Mouse (Mus musculus) erythroblast, embryonic 14.5 days (primary cell): ENCODE results near the gene Zc2hc1b.

Experiments used
- GATA1 ChIP-seq: IDR thresholded peaks from 2 replicates; pipeline ENCODE4 v1.6.1; 2012; ENCODE audit warnings: low read length, inconsistent platforms, mixed read lengths
- TAL1 ChIP-seq: IDR thresholded peaks from 3 replicates; pipeline ENCODE4 v1.6.1; 2012; ENCODE audit warnings: low read length, inconsistent platforms, mixed read lengths

DNA sequence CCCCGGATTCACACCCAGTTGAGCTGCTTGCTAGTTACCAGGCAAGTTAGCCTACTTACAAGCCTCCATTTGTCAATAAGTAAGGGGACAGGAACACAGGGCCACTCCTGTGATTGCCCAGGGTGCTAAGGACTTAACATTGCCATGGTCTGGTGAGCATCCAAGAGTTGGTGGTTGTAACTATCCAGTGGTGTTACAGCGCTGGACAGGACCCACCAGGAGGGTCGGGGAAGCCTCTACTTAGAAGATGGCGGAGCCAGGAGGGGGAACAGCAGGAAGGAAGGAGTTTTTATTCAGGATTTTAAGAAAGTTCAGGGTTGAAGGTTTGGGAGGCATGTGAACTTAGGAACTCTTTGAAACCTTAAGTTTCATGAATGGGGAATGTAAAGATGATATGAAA, 64.2 kb downstream of the Zc2hc1b start:
- TF ChIP-seq GATA1, result no peak
- no peak for TF ChIP-seq TAL1
